Mouse (Mus musculus): ENCODE results near the gene Atp23.

Gene Atp23

GRCm38 (mm10) chr10:126822418-126822817, 78.7 kb downstream of the Atp23 start:
- DNase-seq (ENCODE audit: low spot score), result no peak

All from left cerebral cortex, adult 11 months (tissue).